Mouse (Mus musculus) E14TG2a.4 (cell line): ENCODE results near the gene Brpf1.

Experiments used
- CTCF ChIP-seq: conservative IDR thresholded peaks from 2 replicates; pipeline ENCODE4 v1.5.1; 2014; ENCODE audit warnings: low read length
- NANOG ChIP-seq: IDR thresholded peaks from 2 replicates; pipeline ENCODE4 v1.6.1; 2014; ENCODE audit warnings: borderline replicate concordance, low read length, mixed read lengths
- POU5F1 ChIP-seq: IDR thresholded peaks from 2 replicates; pipeline ENCODE4 v1.6.1; 2014; ENCODE audit warnings: low read length, borderline replicate concordance

- TF ChIP-seq CTCF (no peak), NANOG (no peak), POU5F1 (no peak)
These were observed 19.8 kb downstream of the Brpf1 start, which contains the start of gene Ogg1 for GRCm38 (mm10) chr6:113326533-113327315.
